Mouse (Mus musculus) 416B (cell line): ENCODE measurements around the gene Dhdds.

Source experiments
- DNase-seq: peaks from one replicate; pipeline ENCODE4 v3.0.0; 2011; ENCODE audit warnings: low read depth

Dhdds gene

DNA sequence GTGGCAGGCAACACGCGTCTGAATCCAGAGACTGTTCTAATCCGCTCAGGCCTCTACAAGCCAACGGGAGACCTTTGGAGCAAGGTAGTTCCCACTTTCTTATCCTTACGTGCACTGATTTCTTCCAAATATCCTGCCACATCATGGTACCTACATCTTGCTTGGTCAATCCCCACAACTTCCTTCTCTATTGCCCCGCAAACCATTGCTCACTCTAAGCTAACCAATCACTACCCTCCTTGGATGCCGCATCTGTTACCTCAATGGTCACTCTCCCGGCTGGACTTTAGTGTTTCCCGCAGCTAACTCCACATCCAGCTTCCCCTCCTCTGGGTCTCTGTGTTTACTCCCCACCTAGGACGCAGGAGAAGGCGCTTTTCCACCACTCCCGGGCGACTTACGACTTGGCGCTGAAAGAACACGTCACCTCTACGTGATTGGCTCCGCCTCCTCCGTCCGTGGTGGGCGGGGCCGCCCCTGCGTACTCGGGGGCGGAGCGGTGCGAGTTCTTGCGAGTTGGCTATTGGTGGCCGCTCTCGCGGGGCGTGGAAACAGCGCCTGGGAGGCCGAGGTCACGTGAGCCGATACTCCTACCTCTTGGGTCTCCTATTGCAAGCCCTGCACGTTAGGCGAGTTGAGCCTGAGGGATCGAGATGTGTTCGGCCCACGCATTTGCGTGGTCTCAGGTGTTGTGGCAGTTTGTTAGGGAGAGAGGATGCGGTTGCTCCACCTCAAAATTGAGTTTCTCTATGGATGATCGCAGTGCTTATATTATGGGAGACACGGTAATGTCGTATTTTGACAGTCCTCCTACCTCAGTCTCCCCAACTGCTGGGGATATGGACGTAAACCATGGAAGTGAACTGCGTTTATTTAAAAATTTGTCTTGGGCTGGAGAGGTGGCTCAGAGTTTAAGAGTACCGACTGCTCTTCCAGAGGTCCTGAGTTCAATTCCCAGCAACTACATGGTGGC lies at the start of gene Dhdds:
Gene Dhdds (minus strand): TSS at position 453 of the 973 bp plus-strand sequence.
- DNase-seq: peak; percentile 99

DNA sequence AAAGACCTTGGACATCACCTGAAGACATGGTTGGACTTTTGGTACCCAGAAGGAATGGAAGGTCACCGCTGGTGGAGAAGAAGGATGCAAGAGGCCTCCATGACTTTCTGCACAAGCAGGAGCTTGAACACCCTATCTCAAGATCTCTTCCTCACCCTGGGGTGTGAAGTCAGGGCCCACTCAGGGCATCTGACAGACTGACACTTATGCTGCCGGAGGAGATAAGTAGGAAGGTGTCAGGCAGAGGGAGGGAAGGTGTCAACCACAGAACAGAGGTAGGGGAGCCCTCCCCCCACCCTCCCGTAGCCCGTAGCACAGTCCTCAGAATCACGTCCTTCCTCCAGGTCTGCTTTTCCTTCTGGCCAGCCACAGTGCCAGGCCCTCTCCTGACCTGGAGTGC lies 46.9 kb upstream of the Dhdds start:
- no peak for DNase-seq

DNA sequence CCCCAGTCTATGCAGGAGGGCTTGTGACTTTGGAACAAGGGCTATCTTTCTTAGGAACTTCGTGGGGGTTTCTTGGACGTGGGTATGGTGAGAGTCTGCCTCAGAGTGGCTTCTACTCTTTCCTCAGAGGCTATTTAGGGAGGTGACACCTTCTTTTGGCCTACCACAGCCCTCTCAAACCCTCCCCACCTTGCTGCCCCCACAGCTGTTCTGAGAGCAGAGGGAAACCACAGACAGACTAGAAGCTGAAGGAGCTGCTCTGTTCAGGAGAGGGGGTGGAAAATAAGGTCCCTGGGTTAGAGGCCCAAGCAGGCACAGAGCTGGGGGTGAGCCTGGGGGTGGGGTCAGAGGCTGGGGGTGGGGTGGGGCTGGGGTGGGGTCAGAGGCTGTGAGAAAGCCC lies 42.3 kb upstream of the Dhdds start:
- peak; percentile 53 for DNase-seq

DNA sequence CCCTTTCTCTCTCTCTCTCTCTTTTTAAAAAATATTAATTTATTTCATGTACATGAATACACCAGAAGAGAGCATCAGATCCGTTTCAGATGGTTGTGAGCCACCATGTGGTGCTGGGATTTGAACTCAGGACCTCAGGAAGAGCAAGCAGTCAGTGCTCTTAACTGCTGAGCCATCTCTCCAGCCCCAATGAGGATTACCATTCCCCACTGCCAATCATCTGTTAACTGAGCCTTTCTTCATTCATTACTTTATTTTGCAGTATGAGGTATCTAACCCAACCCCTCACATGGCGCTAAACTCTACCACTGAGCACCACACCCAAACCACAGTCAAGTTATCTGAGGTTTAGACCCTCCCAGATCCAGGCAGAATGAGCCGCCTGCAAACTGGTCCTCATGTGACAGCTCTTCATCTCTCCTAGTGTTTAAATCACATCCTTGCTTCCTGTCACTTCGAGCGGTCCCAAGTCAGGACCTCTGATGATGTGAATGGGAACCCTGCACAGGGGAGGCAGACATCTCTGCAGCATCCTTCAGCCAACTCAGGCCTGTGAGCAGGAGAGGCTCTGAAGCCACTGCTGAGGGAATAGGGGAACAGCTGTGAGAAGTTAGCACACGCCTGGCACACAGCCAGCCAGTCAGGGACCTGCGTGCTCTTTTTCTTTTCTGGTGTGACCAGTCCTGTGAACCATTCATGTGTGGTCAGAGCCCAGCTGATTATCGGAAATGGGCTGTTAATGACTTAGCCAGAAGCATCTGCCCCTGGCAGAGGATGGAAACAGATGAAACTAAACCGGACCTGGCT lies 40.8 kb upstream of the Dhdds start:
- peak; percentile 91 for DNase-seq

DNA sequence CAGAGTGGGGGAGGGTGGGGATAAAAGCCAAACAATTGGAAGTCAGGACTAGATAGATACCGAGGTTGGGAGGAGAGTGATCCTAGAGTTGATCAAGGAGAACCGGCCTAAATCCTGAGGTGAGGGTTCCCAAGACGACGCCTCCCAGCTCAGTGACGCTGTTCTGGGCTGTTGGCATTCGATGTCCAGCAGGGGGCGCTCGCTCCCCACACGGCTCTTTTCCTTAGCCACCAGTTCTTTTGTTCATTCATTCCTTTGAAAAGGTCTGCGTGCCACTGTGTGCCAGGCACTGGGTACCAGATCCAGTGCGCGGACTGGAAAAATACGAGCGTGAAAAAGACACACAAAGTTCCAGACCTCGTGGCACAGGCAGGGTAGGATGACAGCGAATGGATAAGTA lies 35.2 kb upstream of the Dhdds start:
- DNase-seq: peak; percentile 70

DNA sequence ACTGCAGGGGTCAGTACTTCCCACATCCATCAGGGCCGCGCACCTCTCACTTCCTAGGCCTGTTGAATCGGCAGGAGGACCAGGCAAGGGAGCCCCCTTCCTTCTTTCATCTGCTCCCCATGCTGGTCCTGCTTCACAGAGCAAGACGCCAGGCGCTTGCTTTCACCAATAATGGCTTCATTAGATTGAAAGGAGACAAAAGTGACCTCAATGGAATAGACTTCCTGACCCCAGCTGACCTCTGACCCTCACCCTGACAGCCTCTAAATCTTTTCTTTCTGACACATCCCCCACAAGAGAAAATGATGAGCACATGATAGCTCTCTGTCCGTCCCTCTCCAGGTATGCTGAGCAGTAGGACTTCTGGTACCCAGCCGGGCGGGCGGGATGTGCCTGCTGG lies 25.1 kb upstream of the Dhdds start:
- no peak for DNase-seq

DNA sequence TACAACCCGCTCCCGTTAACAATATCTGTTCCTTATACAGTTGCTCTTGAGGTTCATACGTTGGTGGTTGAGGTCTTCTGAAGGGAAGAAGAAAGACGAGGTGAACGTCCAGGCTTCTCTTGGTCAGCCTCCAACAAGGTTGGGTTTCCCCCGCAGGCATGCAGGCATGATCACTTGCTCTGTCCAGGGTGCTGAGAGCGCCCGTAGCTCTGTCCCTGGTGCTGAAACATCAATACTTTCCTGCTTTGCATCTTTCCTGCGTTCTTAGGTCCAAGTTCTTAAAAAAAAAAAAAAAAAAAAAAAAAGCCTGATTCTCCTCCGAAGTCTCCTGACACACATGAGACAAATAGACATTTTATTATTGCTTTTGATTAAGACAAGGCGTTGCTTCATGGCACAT lies 19.9 kb upstream of the Dhdds start:
- DNase-seq: peak; percentile 72

DNA sequence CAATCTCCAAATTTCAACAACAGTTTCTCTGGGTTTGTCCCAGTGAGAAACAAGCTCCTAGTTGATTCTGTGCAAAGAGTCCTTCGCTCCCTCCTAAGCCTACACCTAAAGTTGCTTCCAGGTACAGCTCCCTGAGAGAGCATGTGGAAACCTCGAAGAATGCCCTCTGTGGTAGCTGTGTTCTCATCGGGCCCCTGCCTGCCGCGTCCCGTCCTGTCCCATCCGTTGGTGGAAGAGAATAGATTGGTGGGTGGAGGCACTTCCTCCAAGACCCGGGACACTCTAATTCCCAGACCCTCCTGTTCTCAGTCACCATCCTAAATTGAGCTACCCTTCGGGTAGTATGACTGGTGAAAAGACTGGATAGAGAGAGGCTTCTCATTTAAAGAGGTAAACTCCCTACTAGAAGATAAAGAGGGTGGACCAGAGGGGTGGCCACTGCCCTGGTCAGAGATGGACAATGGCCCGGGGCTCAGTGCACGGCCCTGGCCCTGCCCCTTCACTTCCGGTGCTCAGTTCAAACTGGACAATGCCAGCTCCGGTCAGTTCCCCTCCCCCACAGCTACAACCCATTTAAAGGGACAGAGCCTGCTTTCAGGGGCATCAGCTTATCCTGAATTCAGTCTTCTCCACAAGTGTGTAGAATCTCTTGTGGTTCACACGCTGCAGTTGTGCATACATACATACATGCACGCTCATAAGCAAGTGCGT lies 19.1 kb upstream of the Dhdds start:
- no peak for DNase-seq

DNA sequence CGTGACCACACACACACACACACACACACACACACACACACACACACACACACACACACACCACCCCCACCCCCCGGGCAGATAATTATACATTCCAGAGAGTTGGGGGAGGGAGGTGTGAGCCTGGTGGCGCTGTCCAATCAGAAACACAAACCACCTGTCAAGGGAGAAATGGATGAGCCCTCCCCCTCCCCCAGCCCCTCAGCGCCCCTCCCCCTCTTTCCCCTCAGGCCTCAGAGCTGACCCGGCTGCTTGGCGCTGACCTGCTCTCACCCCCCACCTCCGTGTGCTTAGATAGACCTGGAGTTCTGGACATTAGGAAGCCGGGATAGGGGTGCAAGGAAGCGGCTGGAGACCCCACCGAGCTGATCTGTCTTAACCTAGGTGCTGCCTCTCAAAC lies 18.5 kb upstream of the Dhdds start:
- no peak for DNase-seq

DNA sequence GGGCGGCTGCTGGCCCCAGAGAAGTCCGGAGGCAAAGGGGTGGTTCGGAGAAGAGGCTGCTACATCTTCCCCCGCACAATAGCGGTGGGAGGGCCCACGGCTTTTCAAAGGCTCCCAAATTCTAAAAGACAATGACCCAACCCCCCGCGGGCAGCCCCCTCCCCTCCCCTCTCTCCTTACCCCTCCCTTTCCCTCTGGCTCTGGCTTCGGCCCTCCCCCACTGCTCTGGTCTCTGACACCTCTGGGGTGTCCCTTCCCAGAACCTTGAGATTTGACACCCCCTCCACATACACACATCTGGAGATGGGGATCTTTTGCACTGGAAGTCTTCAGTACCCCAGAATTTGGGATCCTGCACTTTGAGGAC lies 18.0 kb upstream of the Dhdds start, which contains the start of gene Lin28a:
Gene Lin28a (minus strand): TSS at position 63 of the 367 bp plus-strand sequence.
- no peak for DNase-seq

DNA sequence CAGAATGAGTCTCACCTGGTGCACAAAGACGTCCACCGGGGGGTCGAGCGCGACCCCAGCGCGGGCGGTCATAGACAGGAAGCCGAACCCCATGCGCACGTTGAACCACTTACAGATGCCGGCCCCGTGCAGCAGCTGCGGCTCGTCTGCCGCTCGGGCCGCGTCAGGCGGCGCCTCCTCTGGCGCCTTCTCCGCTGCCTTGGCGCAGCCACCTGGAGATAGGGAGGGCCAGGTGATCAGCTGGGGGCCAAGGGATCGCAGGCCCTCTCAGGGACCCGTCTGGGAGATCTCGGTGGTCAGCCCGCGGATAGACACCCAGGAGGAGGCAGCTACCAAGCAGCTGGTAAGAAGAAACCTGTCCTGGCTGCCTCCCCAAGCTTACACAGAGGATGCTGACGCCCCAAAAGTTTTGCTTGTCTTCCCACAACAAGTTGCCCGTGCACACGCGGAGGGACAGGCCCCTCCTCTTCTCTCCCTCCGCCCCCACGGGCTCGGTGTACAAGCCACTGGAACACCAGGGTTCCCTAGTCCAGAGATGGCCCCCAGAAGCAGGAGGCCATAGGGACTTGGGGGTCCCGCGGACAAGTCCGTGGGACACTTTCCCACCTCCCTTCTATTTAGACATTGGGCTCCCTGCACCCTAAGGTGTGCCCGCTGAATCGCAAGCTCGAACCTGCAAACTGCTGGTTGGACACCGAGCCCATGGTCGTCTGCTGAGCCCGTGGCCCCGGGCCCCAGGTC lies 17.5 kb upstream of the Dhdds start:
- no peak for DNase-seq

DNA sequence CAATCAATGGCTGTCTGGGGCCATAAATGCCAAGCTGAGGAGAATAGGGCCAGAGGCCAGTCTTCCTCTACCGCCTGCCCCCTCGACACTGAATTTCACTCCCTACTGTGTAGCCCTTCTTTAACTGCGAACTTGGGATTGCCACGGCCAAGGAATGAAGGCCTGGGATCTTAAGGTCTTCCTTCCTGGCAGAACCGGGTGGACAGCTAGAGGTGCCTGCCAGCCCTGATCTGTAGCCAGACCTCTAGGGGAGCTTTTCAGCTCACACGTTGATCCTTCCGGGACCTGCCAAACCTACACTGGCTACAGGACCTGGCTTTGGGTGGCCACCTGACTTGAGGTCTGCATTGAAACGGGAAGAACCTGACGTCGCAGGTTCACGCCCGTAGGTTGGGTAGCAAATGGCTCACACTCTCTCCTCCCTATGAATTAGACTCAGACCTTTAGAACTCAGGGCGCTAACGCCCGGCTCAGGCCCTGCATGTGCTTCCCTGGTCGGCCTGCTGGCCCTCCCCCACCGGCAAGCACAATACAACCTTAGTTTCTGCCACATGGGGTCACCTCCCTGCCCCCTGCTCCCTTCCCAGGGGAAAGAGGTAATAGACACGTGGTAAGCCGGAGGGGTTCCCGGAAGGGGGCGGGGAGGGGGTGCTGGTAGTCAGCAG lies 16.6 kb upstream of the Dhdds start:
- no peak for DNase-seq

DNA sequence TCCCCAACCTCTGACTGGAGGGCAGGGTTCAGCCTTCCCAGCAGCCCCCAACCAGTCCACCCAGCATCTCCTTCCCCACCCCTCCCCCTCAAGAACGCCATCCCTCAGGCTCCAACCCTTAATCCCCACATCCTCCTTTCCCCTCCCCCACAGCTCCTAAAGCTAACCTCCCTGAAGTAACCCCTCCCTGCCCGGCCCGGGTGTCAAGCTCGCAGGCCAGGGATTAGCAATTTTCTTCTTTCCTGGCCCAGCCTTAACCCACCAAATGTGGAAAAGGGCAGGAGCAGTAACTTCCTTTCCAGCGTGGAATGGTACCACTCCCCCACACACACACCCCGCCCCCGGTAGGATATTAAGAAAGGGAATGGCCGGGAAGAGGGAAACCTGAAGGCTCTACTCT lies 16.0 kb upstream of the Dhdds start:
- no peak for DNase-seq

DNA sequence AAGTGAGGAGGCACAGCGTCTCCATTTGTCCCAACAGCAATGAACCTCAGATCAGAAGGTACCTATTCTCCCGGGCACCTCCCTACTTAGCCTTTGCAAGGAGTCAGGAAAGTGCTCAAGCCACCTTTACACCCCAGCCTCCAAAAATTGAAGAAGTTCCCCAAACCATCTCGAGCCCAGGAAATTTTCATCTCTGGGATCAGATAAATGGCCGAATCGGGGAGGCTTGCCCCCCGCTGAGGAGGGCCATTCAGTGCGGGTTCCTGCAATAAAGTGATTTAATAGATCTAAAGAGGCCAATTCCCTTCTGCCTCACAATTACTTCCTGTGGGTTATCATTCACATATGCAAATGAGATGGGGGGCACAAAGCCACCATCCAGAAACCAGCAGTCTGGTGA lies 15.5 kb upstream of the Dhdds start:
- DNase-seq: no peak

DNA sequence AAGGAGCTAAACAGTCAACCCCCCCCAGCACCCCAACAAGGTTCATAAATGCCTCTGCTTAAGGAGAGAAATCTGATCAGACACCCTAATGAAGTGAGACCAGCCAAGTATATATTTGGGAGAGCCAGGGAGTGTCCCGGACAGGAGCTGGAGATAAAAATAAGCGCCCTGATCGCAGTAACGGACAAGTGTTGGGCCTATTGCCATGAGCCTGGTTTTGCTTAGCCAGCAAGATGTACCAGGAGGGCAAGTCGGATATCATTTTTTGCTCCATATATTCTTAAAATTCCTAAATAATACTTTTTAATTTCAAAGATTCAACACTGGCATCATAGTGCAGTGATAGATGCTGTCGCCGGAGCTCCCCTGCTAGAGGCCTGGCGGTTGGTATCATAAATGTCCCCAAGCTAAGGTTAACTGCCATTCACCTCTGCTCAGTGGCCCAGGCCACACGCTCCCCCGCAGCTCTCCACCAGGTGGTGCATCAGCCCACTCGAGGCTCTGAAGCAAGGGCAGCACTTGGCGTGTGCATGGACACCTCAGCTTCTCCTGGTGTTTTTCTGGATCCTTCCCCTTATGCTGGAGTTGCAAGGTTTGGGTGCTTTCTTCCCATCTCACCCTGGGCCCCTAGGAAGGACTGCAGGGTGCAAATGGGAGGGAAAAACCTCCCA lies 12.3 kb upstream of the Dhdds start:
- peak; percentile 45 for DNase-seq

DNA sequence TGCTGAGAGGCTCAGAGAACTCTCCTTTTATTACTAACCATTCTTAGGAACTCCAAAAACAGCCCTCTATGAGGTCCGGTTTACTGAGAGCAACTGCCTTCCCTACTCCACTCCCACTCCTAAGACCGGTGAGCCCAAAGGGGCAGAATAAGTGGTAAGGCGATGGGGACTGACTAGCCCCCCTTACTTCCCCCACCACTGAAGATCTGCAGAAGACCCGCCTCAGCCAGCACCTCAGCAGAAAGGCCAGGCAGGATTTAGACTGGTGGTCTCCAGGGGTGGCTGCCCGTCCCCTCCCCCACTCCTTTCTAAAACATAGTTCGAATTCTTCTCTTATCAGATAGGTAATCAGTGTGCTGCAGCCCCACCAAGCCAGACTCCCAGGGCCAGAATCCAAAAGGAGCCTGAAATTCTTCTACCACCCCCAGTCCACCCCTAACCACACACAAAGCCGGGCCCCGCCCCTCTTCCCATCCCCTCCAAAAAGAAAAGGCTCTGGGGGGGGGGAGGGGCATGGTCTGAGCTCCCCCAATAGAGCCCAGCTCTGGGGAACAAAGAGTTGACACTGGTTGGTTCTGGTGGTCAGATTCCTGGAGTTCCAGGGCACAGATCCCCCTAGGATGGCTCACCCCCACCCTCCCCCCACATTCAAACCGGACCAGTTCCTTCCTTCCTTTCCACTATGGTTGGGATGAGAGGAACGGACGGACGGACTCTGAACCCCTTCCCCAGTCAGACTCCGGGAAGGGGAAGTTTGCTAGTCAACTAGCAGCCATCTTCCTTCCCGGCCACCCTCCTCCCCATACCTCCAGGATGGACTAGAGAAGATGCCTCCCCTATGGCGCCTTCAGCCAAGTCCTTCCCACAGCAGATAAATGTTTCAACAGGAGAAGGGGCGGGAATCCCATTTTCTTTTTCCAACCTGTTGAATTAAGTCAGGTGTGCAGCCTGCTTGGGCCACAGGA lies 11.0 kb upstream of the Dhdds start:
- DNase-seq: no peak

DNA sequence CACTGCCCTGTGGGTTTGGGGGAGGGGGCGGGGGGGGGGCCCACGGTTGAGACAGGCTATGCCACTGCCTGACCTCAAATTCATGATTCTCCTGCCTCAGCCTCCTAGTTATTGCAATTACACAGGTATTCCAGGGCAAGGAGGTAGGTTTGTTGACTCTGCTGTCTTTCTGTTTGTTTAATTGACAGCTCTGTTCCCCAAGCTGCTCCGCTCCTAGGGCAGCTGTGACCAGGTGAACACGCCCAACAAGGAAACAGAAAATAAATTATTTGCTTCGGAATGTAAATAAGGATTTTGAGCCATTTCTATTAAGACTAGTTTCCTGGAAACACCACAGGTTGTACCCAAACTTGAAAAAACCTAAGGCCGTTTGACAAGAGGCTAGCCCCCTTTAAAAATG lies 9.0 kb upstream of the Dhdds start:
- DNase-seq: no peak

DNA sequence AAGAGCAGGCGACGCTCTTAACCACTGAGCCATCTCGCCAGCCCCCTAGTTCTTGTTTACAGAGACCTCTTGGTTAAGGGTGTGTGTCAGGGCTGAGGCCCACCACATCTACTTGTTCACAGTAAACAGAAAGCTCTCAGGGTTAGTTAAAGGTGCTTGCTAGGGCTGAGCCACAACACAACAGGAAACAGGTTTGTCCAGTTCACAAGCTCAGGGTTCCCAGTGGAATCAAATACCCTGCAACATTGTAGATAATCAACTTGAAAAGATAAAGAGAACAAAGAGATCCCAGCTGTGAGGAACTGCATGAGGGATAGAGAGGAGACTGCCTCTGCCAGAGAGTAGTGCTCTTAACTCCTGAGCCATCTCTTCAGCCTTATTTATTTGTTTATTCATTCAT lies 6.1 kb upstream of the Dhdds start:
- no peak for DNase-seq

DNA sequence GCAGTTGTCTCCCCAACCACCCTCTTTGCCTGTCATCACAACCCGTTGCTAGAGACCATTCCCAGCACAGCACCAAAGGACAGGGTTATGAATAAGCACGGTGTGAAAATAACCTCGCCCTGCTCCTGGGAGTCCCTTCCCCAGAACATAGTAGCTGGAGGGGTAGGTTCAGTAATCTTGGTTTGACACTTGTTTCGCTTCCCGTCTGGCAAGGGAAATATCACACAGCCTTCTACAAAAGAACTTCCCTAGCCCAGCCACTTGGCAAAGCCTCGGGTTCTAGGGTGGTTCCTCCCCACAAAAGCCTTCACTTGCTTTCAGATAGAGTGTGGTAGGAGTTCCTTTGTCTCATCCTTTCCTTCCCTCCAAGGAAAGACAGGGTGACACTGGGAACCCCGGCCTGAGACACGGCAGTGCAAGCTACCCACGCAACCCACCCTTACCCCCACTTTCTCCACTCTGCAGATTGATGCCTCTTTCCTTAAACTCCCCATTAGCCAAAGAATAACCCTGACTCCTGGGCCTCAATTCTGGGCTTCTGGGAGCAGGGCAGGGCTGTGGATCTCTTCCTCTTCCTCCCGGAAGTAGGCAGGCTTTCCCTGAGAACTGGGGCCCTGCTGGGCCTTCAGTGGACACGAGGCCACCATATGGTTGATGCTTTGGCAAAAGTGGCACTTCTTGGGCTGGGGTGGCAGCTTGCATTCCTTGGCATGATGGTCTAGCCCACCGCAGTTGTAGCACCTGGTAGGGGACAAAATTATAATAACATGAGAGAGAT lies 5.1 kb upstream of the Dhdds start:
- DNase-seq: no peak
